Mouse (Mus musculus) stomach, embryonic 14.5 days (tissue): Measurements from ENCODE around the gene Papola. TPM values are rescaled to one million over a fixed set of nuclear protein-coding genes. Genes with fewer than 3 reads are reported as not detected.

ENCODE experiments used
- ATAC-seq: fragments of 200-750 bp; cut with Nextera tagmentation; 2 replicates; pipeline ENCODE4 v1.8.0; 2017; ENCODE audit warnings: low read depth, moderate TSS enrichment; ENCODE audit not compliant: insufficient number of reproducible peaks, insufficient read depth, low FRiP score
- H3K27ac ChIP-seq: fragments of 300-500 bp; sonication (generic); 2 replicates; pipeline ENCODE4 v1.5.1; 2014; ENCODE audit warnings: mild to moderate bottlenecking, low read length, moderate library complexity, mixed read lengths
- H3K27me3 ChIP-seq: fragments of 300-500 bp; sonication (generic); 2 replicates; pipeline ENCODE4 v1.6.1; 2014; ENCODE audit warnings: low read length, control low read depth, mixed read lengths; ENCODE audit not compliant: control insufficient read depth, insufficient read depth
- H3K36me3 ChIP-seq: fragments of 300-500 bp; sonication (generic); 2 replicates; pipeline ENCODE4 v1.6.1; 2014; ENCODE audit warnings: mild to moderate bottlenecking, control low read depth, low read length, moderate library complexity, mixed read lengths; ENCODE audit not compliant: control insufficient read depth, insufficient read depth
- H3K4me1 ChIP-seq: fragments of 300-500 bp; sonication (generic); 2 replicates; pipeline ENCODE4 v1.6.1; 2014; ENCODE audit warnings: low read length, control low read depth, mixed read lengths; ENCODE audit not compliant: control insufficient read depth, insufficient read depth
- H3K4me2 ChIP-seq: fragments of 300-500 bp; sonication (generic); replicated peaks from 2 replicates; pipeline ENCODE4 v1.6.1; 2014; ENCODE audit warnings: low read depth, low read length, control low read depth
- H3K4me3 ChIP-seq: fragments of 300-500 bp; sonication (generic); 2 replicates; pipeline ENCODE4 v1.5.1; 2014; ENCODE audit warnings: low read depth, low read length, control low read depth
- H3K9ac ChIP-seq: fragments of 300-500 bp; sonication (generic); replicated peaks from 2 replicates; pipeline ENCODE4 v1.6.1; 2014; ENCODE audit warnings: low read depth, mild to moderate bottlenecking, control low read depth, low read length, moderate library complexity, mixed read lengths
- H3K9me3 ChIP-seq: fragments of 300-500 bp; sonication (generic); 2 replicates; pipeline ENCODE4 v1.6.1; 2016; ENCODE audit warnings: low read depth, low read length, control low read depth; ENCODE audit not compliant: control insufficient read depth
- WGBS: fragments of 180-500 bp; shearing (Covaris S2); extraction: QIAGEN DNeasy Blood & Tissue Kit; methylation state at CpG from one replicate; pipeline ENCODE4 v1.1.7; 2014; 5-methylcytosine and 5-hydroxymethylcytosine counted together
- polyA plus RNA-seq: library from polyadenylated mRNA; unstranded; fragments of >200 nt; fragmentation: Nextera tagmentation; extraction: Ambion mirVana; gene quantifications from 2 replicates; pipeline ENCODE4 v1.2.1, GENCODE M21; 2014

The Papola gene
- polyA plus RNA-seq, 1 experiment from 2014 or later: 173 TPM

DNA sequence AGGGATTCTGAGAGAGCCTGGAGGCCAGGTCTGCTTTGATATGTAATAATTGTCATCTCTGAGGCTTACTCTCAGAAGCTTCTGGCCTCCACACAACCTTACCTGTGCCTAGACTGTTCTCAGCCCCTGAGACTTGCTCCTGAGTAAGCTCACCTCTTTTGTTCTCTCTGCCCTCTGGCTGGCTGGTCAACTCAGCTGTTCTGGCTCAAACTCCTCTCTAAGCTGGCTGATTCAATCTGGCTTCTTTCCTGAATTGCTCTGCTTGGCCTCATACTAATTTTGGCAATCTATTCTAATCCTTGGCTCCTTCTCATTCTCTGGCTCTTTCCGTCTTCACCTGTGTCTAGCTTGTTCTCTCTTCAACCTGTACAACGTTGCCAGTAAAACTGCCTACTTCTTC lies 25.6 kb upstream of the Papola start:
- no peak overlapping the region for H3K4me3 ChIP-seq
- no peaks in the 10 kb centered on the region for H3K9me3 ChIP-seq

DNA sequence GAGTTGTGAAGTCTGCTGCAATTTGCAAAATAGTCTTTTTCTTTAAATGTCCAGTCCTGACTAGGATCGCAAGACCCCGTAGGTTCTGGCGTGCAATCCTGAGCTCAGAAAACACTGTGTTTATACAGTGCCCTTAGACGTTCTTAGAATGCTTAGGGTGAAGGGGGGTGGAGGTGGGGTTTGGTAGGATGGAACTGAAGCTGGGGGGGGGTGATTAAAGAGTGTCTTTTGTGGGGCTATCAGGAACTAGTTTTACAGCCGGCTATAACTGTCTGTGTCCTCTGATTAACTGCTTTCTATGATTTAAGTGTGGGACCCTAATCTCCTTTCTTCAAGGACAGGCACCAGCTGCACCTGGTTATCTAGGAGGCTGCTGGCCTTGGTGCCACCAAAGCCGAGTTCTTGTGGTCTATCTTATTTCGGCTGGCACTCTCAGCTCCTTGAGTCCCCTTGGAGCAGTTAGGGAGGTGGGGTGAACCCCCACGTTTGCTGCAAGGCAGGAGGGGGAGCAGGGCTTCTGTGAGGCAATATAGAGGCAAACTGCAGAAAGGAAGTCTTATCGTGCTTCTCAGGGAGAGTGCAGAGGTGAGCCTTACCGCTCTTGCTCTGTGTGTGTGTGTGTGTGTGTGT lies 24.5 kb upstream of the Papola start:
- ATAC-seq: no peak
- no peak overlapping the region for H3K9ac ChIP-seq
- H3K9me3 ChIP-seq: no peaks in the 10 kb centered on the region
- H3K4me1 ChIP-seq: no peaks in the 10 kb centered on the region
- WGBS: 19% methylated on average over 10 of the region's 10 CpGs
- no peaks in the 10 kb centered on the region for H3K27me3 ChIP-seq
- H3K4me3 ChIP-seq: no peak overlapping the region
- no peak overlapping the region for H3K27ac ChIP-seq
- no peaks in the 10 kb centered on the region for H3K36me3 ChIP-seq
- H3K4me2 ChIP-seq: no peak overlapping the region

More for the DNA sequence above, 25.6 kb upstream of the Papola start:
- Histone ChIP-seq H3K36me3 (no peaks in the 10 kb centered on the region), H3K4me2 (no peak overlapping the region), H3K27ac (no peak overlapping the region), H3K4me1 (no peaks in the 10 kb centered on the region), H3K9ac (no peak overlapping the region), H3K27me3 (no peaks in the 10 kb centered on the region)
- WGBS: 80% methylated on average over 2 of the region's 2 CpGs
- no peak for ATAC-seq

DNA sequence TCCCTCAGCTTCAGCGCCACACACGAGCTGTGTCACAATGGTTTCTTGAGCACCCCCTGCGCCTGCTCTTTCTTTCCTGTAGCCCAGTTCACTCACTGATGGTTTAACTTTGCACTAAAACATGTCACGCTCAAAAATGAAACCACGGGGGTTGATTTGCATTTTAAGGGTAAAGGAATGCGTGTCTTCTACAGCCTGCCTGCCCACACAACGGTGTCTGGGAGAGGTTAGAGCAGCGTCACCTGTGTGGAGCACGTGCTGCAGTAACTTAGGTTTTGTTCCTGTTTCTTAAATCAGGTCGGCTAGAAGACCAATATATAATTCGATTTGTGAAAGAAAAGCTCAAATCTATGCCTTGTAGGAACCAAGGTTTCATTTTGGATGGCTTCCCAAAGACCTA lies 23.3 kb upstream of the Papola start:
- H3K4me2 ChIP-seq: no peak overlapping the region
- H3K9me3 ChIP-seq: no peaks in the 10 kb centered on the region
- H3K4me1 ChIP-seq: no peaks in the 10 kb centered on the region
- no peak overlapping the region for H3K9ac ChIP-seq
- H3K27ac ChIP-seq: no peak overlapping the region
- WGBS: 68% methylated on average over 11 of the region's 11 CpGs
- no peaks in the 10 kb centered on the region for H3K27me3 ChIP-seq
- no peak for ATAC-seq
- no peak overlapping the region for H3K4me3 ChIP-seq
- H3K36me3 ChIP-seq: no peaks in the 10 kb centered on the region

DNA sequence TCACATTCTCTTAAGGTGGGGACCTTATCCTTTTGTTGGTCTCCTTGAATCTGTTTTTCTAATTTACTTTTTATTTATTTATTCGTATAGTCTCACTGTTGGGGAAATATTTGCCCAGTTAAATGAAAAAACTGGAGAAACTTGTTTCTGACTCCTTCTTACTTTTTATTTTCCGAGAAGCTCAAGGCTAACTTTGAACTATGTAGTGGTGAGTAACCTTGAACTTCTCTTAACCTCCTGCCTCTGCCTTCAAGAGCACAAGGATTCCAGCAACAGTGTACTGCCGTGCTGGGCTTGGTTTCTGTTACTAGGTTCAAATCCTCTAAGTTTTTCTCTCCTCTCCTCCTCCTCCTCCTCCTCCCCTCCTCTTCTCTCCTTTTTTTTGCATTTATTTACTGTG lies 22.9 kb upstream of the Papola start:
- Histone ChIP-seq H3K4me1 (no peaks in the 10 kb centered on the region), H3K36me3 (no peaks in the 10 kb centered on the region)

DNA sequence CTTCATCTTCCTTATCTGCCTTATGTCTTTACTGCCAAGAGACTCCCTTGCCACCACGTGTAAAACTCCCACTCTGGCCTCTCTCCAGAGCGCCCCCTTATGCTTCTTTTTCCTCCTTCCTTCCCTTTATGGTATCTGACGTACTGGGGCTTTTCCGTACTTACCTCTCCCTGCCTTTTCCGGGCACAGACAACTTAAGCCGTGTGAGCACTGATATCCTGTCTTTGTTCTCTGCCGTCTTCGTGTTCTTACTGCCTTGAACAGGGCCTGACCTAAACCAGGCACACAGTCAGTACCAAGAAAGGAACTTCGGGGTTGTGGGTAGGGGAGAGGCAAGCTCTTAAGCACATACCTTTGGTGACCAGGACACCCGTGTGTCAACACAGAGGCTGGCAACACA lies 14.8 kb upstream of the Papola start:
- no peak overlapping the region for H3K4me3 ChIP-seq
- no peaks in the 10 kb centered on the region for H3K9me3 ChIP-seq
- no peak overlapping the region for H3K4me2 ChIP-seq
- WGBS: 67% methylated on average over 10 of the region's 10 CpGs
- no peak overlapping the region for H3K27ac ChIP-seq
- no peak overlapping the region for H3K9ac ChIP-seq
- H3K27me3 ChIP-seq: no peaks in the 10 kb centered on the region
- H3K4me1 ChIP-seq: no peaks in the 10 kb centered on the region
- H3K36me3 ChIP-seq: no peaks in the 10 kb centered on the region
- no peak for ATAC-seq

More for the DNA sequence above, 22.9 kb upstream of the Papola start:
- no peaks in the 10 kb centered on the region for H3K27me3 ChIP-seq
- H3K9ac ChIP-seq: no peak overlapping the region
- WGBS: 57% methylated on average over 3 of the region's 3 CpGs
- H3K4me3 ChIP-seq: no peak overlapping the region
- no peak overlapping the region for H3K4me2 ChIP-seq
- H3K9me3 ChIP-seq: no peaks in the 10 kb centered on the region
- no peak for ATAC-seq
- H3K27ac ChIP-seq: no peak overlapping the region

DNA sequence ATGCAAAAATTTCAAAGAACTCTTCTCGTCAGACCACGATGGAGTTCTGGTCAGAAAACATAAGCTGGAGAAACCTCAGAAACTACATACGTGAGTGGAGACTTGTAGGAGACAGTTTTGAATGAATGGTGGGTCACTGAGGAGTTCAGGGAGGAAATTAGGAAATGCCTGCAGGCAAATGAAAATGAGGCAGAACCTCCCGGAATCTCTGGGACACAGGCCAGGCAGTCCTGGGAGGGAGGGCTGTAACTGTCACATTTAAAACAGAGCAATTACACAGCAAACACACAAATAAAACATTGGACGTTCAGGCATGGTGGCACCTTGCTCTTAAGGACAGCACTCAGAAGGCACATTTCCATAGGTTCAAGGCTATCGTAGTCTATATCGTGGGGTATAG lies 9.6 kb upstream of the Papola start:
- Histone ChIP-seq H3K27ac (no peak overlapping the region), H3K36me3 (no peaks in the 10 kb centered on the region), H3K9me3 (no peaks in the 10 kb centered on the region), H3K27me3 (no peaks in the 10 kb centered on the region), H3K9ac (no peak overlapping the region), H3K4me1 (no peaks in the 10 kb centered on the region), H3K4me3 (no peak overlapping the region), H3K4me2 (no peak overlapping the region)
- ATAC-seq: no peak
- 69% methylated on average over 7 of the region's 7 CpGs for WGBS

DNA sequence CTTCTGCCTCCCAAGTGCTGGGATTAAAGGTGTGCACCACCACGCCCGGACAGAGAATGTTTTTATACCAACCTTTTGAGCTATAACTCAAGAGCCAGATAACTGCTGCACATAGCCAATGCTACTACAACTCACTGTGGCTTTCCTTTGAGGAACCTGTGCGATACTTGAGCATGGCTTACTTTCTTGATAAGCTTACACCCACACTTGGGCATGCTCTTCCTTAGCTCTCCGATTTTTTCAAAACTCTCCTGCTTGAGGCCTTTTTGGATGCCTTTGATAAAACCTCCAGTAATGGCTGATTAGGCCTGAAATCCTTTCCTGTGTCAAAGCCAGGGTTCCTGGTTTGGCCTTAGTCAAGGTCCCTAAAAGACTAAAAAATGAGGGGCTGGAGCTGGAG lies 6.8 kb upstream of the Papola start:
- no peaks in the 10 kb centered on the region for H3K9me3 ChIP-seq
- no peaks in the 10 kb centered on the region for H3K27me3 ChIP-seq

DNA sequence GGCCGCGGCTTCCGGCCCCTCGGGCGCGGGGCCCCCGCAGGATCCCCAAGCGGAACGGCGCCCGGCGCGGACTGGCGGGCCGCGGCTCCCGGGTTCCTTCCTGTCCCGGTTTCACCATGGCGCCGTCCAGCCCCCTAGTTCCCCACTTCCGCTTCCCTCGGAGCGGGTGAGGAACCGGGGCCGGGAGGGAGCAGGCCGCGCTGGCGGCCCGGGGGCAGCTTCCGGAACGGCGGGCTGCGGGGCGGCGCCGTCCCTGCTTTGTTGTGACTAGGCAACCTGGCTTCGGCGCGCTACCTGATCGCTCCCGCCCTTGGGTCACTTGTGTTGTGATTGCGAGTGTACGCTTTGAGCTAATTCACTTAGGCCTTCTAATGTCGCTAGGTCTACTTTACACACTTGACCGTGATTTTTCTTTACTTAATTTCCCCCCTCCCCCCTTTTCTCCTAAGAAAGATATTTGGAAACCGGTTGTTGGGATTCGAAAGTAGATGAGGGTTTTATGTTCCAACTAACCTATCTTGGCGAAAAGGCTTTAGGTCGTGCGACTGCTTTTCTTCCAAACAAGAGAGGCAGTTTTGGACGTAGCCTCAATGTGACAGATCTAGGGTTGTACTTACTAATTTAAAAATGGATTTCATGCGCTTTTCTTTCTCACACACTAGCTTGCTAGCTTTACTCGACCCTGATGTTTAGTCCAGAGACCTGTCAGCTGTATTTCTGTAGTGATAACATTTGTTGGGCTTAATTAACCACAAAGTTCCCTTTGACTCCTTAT lies 693 bp downstream of the Papola start:
- peaks cover 11% of the 10 kb centered on the region; the same call in 1 of the 2 replicates for H3K4me1 ChIP-seq
- under 1% methylated on average over 48 of the region's 53 CpGs for WGBS
- H3K27ac ChIP-seq: peak overlapping the region; percentile 96
- peak overlapping the region; percentile 92 for H3K9ac ChIP-seq
- peak; percentile 81 for ATAC-seq
- peak overlapping the region; percentile 87 for H3K4me3 ChIP-seq
- no peaks in the 10 kb centered on the region for H3K27me3 ChIP-seq
- peak overlapping the region; percentile 49 for H3K4me2 ChIP-seq
- H3K9me3 ChIP-seq: no peaks in the 10 kb centered on the region
- H3K36me3 ChIP-seq: no peaks in the 10 kb centered on the region

More for the DNA sequence above, 6.8 kb upstream of the Papola start:
- no peaks in the 10 kb centered on the region for H3K4me1 ChIP-seq
- no peak overlapping the region for H3K27ac ChIP-seq
- H3K9ac ChIP-seq: no peak overlapping the region
- WGBS: 85% methylated on average over 4 of the region's 4 CpGs
- ATAC-seq: no peak
- H3K36me3 ChIP-seq: no peaks in the 10 kb centered on the region
- no peak overlapping the region for H3K4me3 ChIP-seq
- no peak overlapping the region for H3K4me2 ChIP-seq
